Mouse (Mus musculus) natural killer cell, adult 2 months (primary cell): ENCODE measurements around the gene Gm17604.

Experiments
- DNase-seq, 2 experiments: peaks; one replicate each; pipeline ENCODE4 v3.0.0; 2022; ENCODE audit warnings: low spot score in 2 of 2

Gm17604 gene

DNA sequence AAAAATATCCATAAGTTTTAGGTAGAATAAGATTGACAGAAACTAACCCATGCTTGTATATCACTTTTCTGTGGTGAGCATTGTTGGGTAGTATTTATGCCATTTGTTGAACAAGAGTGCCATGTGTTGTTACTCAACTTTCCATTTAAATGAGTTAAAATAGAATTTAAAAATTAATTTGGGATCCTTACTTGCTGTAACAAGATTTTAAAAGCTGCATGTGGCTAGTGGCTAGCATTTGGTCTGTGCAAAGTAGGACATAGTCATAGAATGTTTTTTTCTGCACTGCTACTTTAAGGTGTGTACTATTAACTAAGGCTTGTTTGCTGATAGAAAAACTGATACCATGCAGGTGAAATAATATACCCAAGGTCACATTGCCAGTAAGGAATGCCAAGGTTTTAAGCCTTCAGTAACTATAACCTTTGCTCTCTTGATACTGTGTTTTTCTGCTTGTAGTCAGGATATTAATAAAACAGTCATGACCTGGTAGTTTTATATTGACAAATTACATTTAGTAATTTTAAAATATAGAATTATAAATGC lies at the start of gene Gm17604:
Gm17604 (minus strand) TSS at position 51 of the 546 bp plus-strand sequence.
- no peak for DNase-seq

DNA sequence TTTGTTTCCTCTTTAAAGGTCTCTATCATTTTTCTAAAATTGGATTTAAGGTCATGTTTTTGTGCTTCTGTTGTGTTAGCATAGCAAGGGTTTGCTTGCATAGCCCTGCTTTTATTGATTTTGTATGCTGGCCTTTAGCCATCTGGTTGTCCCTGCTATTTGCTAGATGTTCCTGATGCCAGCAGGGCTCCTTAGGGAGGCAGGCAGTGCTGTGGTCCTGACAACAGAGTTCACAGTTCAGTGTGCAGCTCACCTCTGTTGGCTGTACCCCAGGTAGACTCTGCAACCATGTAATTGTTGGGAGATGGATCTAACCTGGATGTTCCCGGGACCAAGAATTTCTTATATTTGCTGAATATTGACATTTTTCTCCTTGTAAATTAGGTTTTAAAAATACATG lies 45.3 kb upstream of the Gm17604 start:
- DNase-seq, result no peak

DNA sequence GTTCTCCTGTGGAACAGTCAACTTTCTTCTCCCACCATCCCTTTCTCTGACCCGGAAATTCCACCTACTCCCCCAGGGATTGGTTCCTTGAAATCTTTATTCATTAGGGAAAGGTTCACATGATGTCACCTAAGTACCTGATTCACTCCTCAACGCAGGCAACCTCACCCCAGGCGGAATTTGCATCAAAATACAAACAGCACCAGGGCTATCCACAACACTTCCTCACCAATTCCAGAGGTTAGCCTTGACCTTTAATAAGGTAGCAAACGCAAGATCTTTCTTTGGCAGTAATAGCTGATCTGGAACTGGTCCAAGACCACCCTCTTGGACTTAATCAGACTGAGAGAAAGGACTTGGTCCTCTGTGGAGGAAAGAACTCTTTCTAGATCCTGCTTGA lies 1.5 kb downstream of the Gm17604 start:
- DNase-seq, result no peak

DNA sequence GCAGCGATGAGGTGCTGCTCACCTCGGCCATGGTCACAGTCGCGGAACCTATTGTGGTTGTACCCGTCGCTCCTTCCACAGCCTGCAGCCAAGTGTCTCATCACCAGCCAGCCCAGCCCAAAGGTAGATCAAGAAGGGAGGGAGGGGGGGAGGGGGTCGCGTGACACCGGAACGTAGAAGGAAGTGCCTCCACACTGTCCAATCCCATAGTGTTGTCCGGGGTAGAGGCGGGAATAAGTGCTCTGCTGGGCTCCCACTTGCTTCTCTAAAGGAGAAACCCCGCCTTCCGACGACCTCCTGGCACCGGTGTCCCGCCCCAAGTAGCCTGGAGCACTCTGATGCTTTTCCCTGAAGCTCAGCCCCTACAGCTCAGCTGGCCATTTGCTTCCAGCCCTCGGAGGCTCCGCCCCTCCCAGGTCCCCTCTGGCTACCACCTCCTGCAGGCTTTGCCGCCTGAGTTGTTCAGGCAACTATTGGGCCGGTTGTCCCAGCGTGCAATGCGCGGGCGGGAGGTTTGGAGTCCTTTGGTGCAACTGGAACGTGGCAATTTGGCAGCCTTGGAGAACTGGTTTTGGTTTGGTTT lies 24.3 kb downstream of the Gm17604 start, which contains the start of the genes Mospd2 and Fancb:
Mospd2 (minus strand) TSS at position 183 of the 583 bp plus-strand sequence.
Fancb (plus strand) TSS at position 400 of the 583 bp plus-strand sequence.
- peak; percentile 76 to 82 for DNase-seq

DNA sequence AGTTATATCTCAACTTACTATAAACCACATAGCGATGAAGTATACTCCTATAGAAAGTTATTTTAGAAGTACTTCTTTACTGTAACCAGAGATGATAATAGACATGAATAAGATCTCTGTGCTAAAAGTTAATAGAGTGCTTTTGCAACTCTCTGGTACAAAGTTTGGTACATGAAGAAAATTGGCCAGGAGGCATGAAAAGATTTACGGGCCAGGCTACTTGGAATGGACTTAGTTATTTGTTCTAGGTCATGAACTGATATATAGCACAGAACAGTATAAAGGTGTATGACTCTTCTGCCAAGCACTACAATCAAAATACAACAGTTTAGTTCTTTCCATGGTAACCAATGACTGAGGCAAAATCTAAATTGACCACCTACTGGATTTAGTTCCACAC lies 25.8 kb downstream of the Gm17604 start:
- no peak for DNase-seq

DNA sequence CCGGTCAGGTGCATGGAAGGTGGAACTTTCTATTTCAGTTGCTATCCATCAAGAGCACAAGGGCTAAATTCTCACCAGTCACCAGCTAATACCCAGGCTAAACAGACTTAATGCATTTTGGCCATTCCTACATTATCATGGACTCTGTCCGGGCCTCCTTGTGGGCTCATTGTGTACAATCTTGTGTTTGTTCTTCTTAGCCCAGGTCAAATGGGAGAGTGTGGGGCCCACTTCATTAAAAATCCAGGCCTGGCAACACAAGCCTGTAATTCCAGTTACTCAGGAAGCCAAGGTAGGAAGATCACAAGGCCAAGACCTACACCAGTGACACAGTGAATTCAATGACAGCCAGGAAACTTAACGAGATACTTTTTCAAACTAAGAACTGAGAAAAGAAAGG lies 33.4 kb downstream of the Gm17604 start:
- no peak for DNase-seq

DNA sequence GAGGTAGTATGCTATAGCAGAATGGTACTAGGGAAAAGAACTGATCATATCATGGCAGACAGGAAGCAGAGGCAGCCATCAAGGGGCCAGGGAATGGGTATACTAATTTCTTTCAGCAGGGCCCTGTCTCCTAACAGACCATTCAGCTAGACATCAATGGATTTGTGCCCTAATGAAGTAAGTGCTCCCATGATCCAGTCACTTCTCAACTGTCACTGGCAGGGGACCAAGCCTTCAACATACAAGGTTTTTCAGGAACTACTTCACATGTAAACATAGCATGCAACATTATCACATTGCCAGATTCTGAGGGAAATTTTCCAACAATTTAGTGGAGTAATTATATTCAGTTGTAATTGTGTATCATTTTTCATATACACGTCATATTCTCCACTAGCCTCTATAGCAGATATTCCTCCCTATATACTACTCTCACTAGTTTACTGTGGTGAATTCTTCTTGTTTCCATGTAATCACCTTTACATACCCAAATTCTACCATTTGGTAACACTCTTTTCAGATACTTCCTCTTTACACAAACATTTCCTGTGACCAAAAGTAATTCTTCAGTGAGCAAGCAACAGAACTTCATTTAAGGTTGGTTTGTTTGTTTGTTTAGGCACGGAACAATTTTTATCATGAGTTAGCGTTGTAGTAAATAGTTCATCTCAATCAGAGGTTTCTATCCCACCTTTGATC lies 38.7 kb downstream of the Gm17604 start:
- no peak for DNase-seq
